Mouse (Mus musculus): ENCODE measurements around the gene Kcnb1.

GRCm38 (mm10) chr2:167071266-167071640 is 118.7 kb downstream of the Kcnb1 start:
- no peak for TF ChIP-seq CTCF (IDR thresholded peaks at IDR 0.05; ENCODE audit: control insufficient read depth, insufficient read depth, insufficient read length)
- no peak for TF ChIP-seq CEBPB (IDR thresholded peaks at IDR 0.05; ENCODE audit: low read depth)
- TF ChIP-seq MYOG (IDR thresholded peaks at IDR 0.05; ENCODE audit: control insufficient read depth, extremely low read depth, insufficient read length): no peak
- no peak for TF ChIP-seq MAX (IDR thresholded peaks at IDR 0.05)
